Mouse (Mus musculus) forebrain, postnatal 0 days (tissue): ENCODE results near the gene Cd180. TPM values are rescaled to one million over a fixed set of nuclear protein-coding genes. Genes with fewer than 3 reads are reported as not detected.

ENCODE experiments used
- ATAC-seq: fragments of 200-750 bp; cut with Nextera tagmentation; 2 replicates; pipeline ENCODE4 v1.8.0; 2017; ENCODE audit warnings: mild to moderate bottlenecking, moderate library complexity
- DNase-seq: peaks from one replicate; pipeline ENCODE4 v3.0.0-alpha.2; 2015
- H3K27ac ChIP-seq: fragments of 300-500 bp; sonication (generic); 2 replicates; pipeline ENCODE4 v1.5.1; 2014; ENCODE audit warnings: low read depth, mild to moderate bottlenecking, antibody characterized with exemption, low read length, moderate library complexity, mixed read lengths
- H3K27me3 ChIP-seq: fragments of 300-500 bp; sonication (generic); 2 replicates; pipeline ENCODE4 v1.6.1; 2014; ENCODE audit warnings: mild to moderate bottlenecking, low read length, mixed read lengths; ENCODE audit not compliant: insufficient read depth
- H3K36me3 ChIP-seq: fragments of 300-500 bp; sonication (generic); 2 replicates; pipeline ENCODE4 v1.6.1; 2014; ENCODE audit warnings: mild to moderate bottlenecking, moderate library complexity; ENCODE audit not compliant: insufficient read depth
- H3K4me1 ChIP-seq: fragments of 300-500 bp; sonication (generic); 2 replicates; pipeline ENCODE4 v1.6.1; 2014; ENCODE audit warnings: antibody characterized with exemption; ENCODE audit not compliant: insufficient read depth
- H3K4me2 ChIP-seq: fragments of 300-500 bp; sonication (generic); 2 replicates; pipeline ENCODE4 v1.6.1; 2014; ENCODE audit warnings: low read depth, mild to moderate bottlenecking, moderate library complexity
- H3K4me3 ChIP-seq: fragments of 300-500 bp; sonication (generic); 2 replicates; pipeline ENCODE4 v1.5.1; 2014; ENCODE audit warnings: low read depth, low read length, mixed read lengths
- H3K9ac ChIP-seq: fragments of 300-500 bp; sonication (generic); 2 replicates; pipeline ENCODE4 v1.6.1; 2014; ENCODE audit warnings: mild to moderate bottlenecking
- H3K9me3 ChIP-seq: fragments of 300-500 bp; sonication (generic); 2 replicates; pipeline ENCODE4 v1.6.1; 2016; ENCODE audit warnings: low read length
- CTCF ChIP-seq: sonication (generic); IDR thresholded peaks from 2 replicates; pipeline ENCODE4 v1.5.1; 2016; ENCODE audit warnings: antibody characterized with exemption, control low read depth, low read depth
- WGBS: fragments of 180-500 bp; shearing (Covaris S2); extraction: QIAGEN DNeasy Blood & Tissue Kit; methylation state at CpG from one replicate; pipeline ENCODE4 v1.1.7; 2014; 5-methylcytosine and 5-hydroxymethylcytosine counted together
- polyA plus RNA-seq: library from polyadenylated mRNA; unstranded; fragments of >200 nt; fragmentation: Nextera tagmentation; extraction: Ambion mirVana; gene quantifications from 2 replicates; pipeline ENCODE4 v1.2.1, GENCODE M21; 2015
- total RNA-seq: library from RNA; depleted of rRNA; stranded (reverse); fragments of >200 nt; gene quantifications from 2 replicates; pipeline ENCODE4 v1.2.3, GENCODE M21; 2014

Cd180 gene
- total and polyA plus RNA-seq, 2 experiments from 2014 or later = 0.56 to 0.57 TPM

DNA sequence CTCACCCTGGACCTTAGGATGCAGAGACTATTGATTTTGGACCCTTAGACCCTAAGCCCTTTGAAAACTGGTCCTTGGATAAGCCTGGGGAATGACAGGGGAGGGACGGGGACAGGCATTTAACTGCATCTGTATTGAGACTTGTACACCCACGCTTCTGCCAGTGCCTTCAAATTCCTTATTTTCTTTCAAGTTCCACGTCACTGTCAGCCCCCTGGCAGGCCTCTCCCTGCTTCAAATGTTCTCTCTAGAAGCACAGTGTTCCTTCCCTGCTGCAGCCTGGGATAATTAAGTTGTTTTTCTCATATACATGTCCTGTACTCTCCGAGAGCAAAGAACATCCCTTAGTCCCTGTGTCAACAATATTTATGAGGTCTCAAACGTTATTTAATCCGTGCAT is 55.8 kb downstream of the Cd180 start:
- DNase-seq (no peak), ATAC-seq (no peak)
- no peak overlapping the region for H3K4me3 ChIP-seq
- H3K27ac ChIP-seq = no peak overlapping the region
- no peak overlapping the region for H3K9ac ChIP-seq
- H3K36me3 ChIP-seq = no peaks in the 10 kb centered on the region; the same call in 1 of the 2 replicates
- H3K4me1 ChIP-seq = no peaks in the 10 kb centered on the region
- TF ChIP-seq CTCF = no peak
- H3K9me3 ChIP-seq = no peaks in the 10 kb centered on the region
- no peak overlapping the region for H3K4me2 ChIP-seq
- 59% methylated on average over 6 of the region's 6 CpGs for WGBS
- H3K27me3 ChIP-seq = no peaks in the 10 kb centered on the region

GRCm38 (mm10) chr13:102749891-102750290 is 56.5 kb downstream of the Cd180 start:
- H3K27ac ChIP-seq = no peak overlapping the region
- H3K9ac ChIP-seq = no peak overlapping the region
- no peaks in the 10 kb centered on the region for H3K27me3 ChIP-seq
- H3K4me3 ChIP-seq = no peak overlapping the region
- TF ChIP-seq CTCF = no peak
- no peaks in the 10 kb centered on the region for H3K4me1 ChIP-seq
- H3K4me2 ChIP-seq = no peak overlapping the region
- DNase-seq (no peak), ATAC-seq (no peak)
- WGBS = 84% methylated on average over 10 of the region's 10 CpGs
- H3K36me3 ChIP-seq = no peaks in the 10 kb centered on the region; the same call in 1 of the 2 replicates
- no peaks in the 10 kb centered on the region for H3K9me3 ChIP-seq

GRCm38 (mm10) chr13:102753714-102754556 is 60.6 kb downstream of the Cd180 start:
- Histone ChIP-seq H3K27ac (no peak overlapping the region), H3K9me3 (no peaks in the 10 kb centered on the region), H3K9ac (no peak overlapping the region), H3K4me1 (no peaks in the 10 kb centered on the region), H3K4me3 (no peak overlapping the region), H3K36me3 (peaks cover 9% of the 10 kb centered on the region; the same call in 1 of the 2 replicates), H3K27me3 (no peaks in the 10 kb centered on the region), H3K4me2 (no peak overlapping the region)
- DNase-seq = no peak
- 84% methylated on average over 19 of the region's 19 CpGs for WGBS
- no peak for ATAC-seq
- TF ChIP-seq CTCF = no peak

DNA sequence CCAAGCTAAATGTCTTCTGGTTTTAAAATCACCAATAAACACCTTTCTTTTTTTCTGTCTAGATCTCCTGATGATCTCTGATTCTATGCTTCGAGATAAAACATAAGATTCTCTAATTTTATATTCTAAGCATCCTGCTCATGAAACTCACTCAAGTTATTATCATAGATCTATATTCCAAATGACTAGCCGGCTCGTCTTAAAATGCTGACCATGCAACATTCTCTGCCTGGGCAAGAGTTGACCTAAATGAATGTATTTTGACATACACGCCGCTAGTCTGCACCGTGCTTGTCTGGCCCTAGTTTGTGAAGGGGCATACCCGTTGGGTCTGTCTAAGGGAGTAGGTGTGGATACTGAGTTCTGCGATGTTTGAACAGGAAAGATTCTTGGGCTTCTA is 61.8 kb downstream of the Cd180 start:
- Histone ChIP-seq H3K4me2 (no peak overlapping the region), H3K9ac (no peak overlapping the region)

GRCm38 (mm10) chr13:102756071-102756470 is 62.7 kb downstream of the Cd180 start:
- no peaks in the 10 kb centered on the region for H3K9me3 ChIP-seq
- TF ChIP-seq CTCF = no peak
- ATAC-seq = no peak
- no peaks in the 10 kb centered on the region for H3K4me1 ChIP-seq
- no peak overlapping the region for H3K27ac ChIP-seq
- no peak overlapping the region for H3K9ac ChIP-seq
- no peak for DNase-seq
- WGBS = 94% methylated on average over 8 of the region's 8 CpGs
- H3K4me2 ChIP-seq = no peak overlapping the region
- H3K36me3 ChIP-seq = peaks cover 14% of the 10 kb centered on the region; the same call in 1 of the 2 replicates
- H3K27me3 ChIP-seq = no peaks in the 10 kb centered on the region
- H3K4me3 ChIP-seq = no peak overlapping the region

More for the DNA sequence above, 61.8 kb downstream of the Cd180 start:
- H3K27me3 ChIP-seq = no peaks in the 10 kb centered on the region
- no peak for TF ChIP-seq CTCF
- peaks cover 9% of the 10 kb centered on the region; the same call in 1 of the 2 replicates for H3K36me3 ChIP-seq
- no peaks in the 10 kb centered on the region for H3K9me3 ChIP-seq
- WGBS = 96% methylated on average over 8 of the region's 8 CpGs
- DNase-seq (no peak), ATAC-seq (no peak)
- H3K4me3 ChIP-seq = no peak overlapping the region
- no peak overlapping the region for H3K27ac ChIP-seq
- H3K4me1 ChIP-seq = no peaks in the 10 kb centered on the region

GRCm38 (mm10) chr13:102758021-102758420 is 64.7 kb downstream of the Cd180 start:
- Histone ChIP-seq H3K4me2 (no peak overlapping the region), H3K36me3 (peaks cover 14% of the 10 kb centered on the region; the same call in 1 of the 2 replicates), H3K27me3 (no peaks in the 10 kb centered on the region), H3K4me3 (no peak overlapping the region), H3K9me3 (no peaks in the 10 kb centered on the region), H3K9ac (no peak overlapping the region), H3K4me1 (no peaks in the 10 kb centered on the region), H3K27ac (no peak overlapping the region)
- ATAC-seq = no peak
- no peak for TF ChIP-seq CTCF
- 90% methylated on average over 6 of the region's 6 CpGs for WGBS
- no peak for DNase-seq

- 86% methylated on average over 9 of the region's 9 CpGs for WGBS
These were observed 68.1 kb downstream of the Cd180 start for GRCm38 (mm10) chr13:102761410-102761809.

More at GRCm38 (mm10) chr13:102761410-102761809, 68.1 kb downstream of the Cd180 start:
- Histone ChIP-seq H3K36me3 (peaks cover 14% of the 10 kb centered on the region; the same call in 1 of the 2 replicates), H3K9ac (no peak overlapping the region), H3K27ac (no peak overlapping the region), H3K27me3 (no peaks in the 10 kb centered on the region), H3K4me3 (no peak overlapping the region), H3K4me2 (no peak overlapping the region), H3K4me1 (no peaks in the 10 kb centered on the region), H3K9me3 (no peaks in the 10 kb centered on the region)
- no peak for DNase-seq
- no peak for TF ChIP-seq CTCF
- ATAC-seq = no peak
